ENCODE assay signal across 11 mouse cellular contexts in genomic region chr2:152586926-152587560, GRCm38 (mm10). TPM values are rescaled to one million over a fixed set of nuclear protein-coding genes. Genes with fewer than 3 reads are reported as not detected.
DNase-seq lines count a peak whose midpoint lies in the region; ATAC-seq and TF ChIP-seq lines count a peak whose summit lies in the region.
"Had no signal": no experiment of that assay in that cellular context is flagged by ENCODE, and none has a peak within 500 bp of the region (broad histone marks: within the 10 kb centered on the region; RNA-seq: fewer than 3 reads in every experiment).

No protein-coding gene starts in this region.

- H3K27me3 ChIP-seq in forebrain, postnatal 0 days (ENCODE audit: insufficient read depth, low read length) = no peaks in the 10 kb centered on the region
- H3K27me3 ChIP-seq in forebrain, embryonic 15.5 days = no peaks in the 10 kb centered on the region
- no peaks in the 10 kb centered on the region for H3K27me3 ChIP-seq in liver, embryonic 14.5 days (ENCODE audit: control insufficient read depth, insufficient read depth, low read length)
- H3K27me3 ChIP-seq in liver, embryonic 12.5 days (replicated peaks) = no peaks in the 10 kb centered on the region

- TF ChIP-seq CTCF in forebrain, postnatal 0 days (IDR thresholded peaks at IDR 0.05; ENCODE audit: low read depth) = peak; percentile 34
- TF ChIP-seq CTCF in liver, embryonic 14.5 days (IDR thresholded peaks at IDR 0.05; ENCODE audit: low read depth) = peak; percentile 39

- no peak overlapping the region for H3K4me3 ChIP-seq in forebrain, postnatal 0 days (ENCODE audit: low read depth, low read length)
- no peak overlapping the region for H3K4me3 ChIP-seq in forebrain, embryonic 15.5 days
- no peak overlapping the region for H3K4me3 ChIP-seq in liver, embryonic 14.5 days (ENCODE audit: insufficient read depth in 1 of 2, low read depth in 2 of 2, low read length in 2 of 2)
- H3K4me3 ChIP-seq in liver, embryonic 12.5 days = no peak overlapping the region
- H3K4me3 ChIP-seq: megakaryocyte, embryonic 14.5 days had no signal

- H3K9me3 ChIP-seq in forebrain, postnatal 0 days (ENCODE audit: low read length) = no peaks in the 10 kb centered on the region
- no peaks in the 10 kb centered on the region for H3K9me3 ChIP-seq in forebrain, embryonic 15.5 days
- no peaks in the 10 kb centered on the region for H3K9me3 ChIP-seq in liver, embryonic 14.5 days (ENCODE audit: control insufficient read depth, low read length)
- H3K9me3 ChIP-seq in liver, embryonic 12.5 days (replicated peaks) = no peaks in the 10 kb centered on the region
- H3K9me3 ChIP-seq: megakaryocyte, embryonic 14.5 days had no signal

- no peaks in the 10 kb centered on the region for H3K36me3 ChIP-seq in forebrain, postnatal 0 days (ENCODE audit: insufficient read depth)
- H3K36me3 ChIP-seq in forebrain, embryonic 15.5 days = no peaks in the 10 kb centered on the region
- H3K36me3 ChIP-seq in liver, embryonic 14.5 days (replicated peaks; ENCODE audit: control insufficient read depth, insufficient read depth, low read depth) = no peaks in the 10 kb centered on the region
- H3K36me3 ChIP-seq in liver, embryonic 12.5 days = no peaks in the 10 kb centered on the region

- no peak for ATAC-seq in forebrain, postnatal 0 days
- ATAC-seq in forebrain, embryonic 15.5 days (replicated peaks) = no peak
- no peak for ATAC-seq in liver, embryonic 14.5 days (ENCODE audit: insufficient read depth)
- no peak for ATAC-seq in liver, embryonic 12.5 days
- ATAC-seq in cerebellum, adult (ENCODE audit: insufficient number of reproducible peaks, low FRiP score, low TSS enrichment) = no peak

- no peak for DNase-seq in forebrain, postnatal 0 days
- no peak for DNase-seq in liver, embryonic 14.5 days (ENCODE audit: low read depth in 3 of 3, low spot score in 3 of 3)
- peak; percentile 50 for DNase-seq in NIH3T3 (ENCODE audit: low read depth)
- peak; percentile 36 for DNase-seq in kidney, postnatal 10 days
- no peak for DNase-seq in Muller cell, postnatal 12 days (ENCODE audit: inconsistent ontology term)

- H3K9ac ChIP-seq in forebrain, postnatal 0 days = no peak overlapping the region
- H3K9ac ChIP-seq in forebrain, embryonic 15.5 days (replicated peaks) = no peak overlapping the region
- no peak overlapping the region for H3K9ac ChIP-seq in liver, embryonic 14.5 days (replicated peaks)
- no peak overlapping the region for H3K9ac ChIP-seq in liver, embryonic 12.5 days

- H3K4me1 ChIP-seq in forebrain, postnatal 0 days (ENCODE audit: insufficient read depth) = no peaks in the 10 kb centered on the region
- no peaks in the 10 kb centered on the region; the same call in 1 of the 2 replicates for H3K4me1 ChIP-seq in forebrain, embryonic 15.5 days
- no peaks in the 10 kb centered on the region for H3K4me1 ChIP-seq in liver, embryonic 14.5 days (replicated peaks; ENCODE audit: control insufficient read depth in 2 of 2, insufficient read depth in 2 of 2, low read length in 1 of 2)
- 0 out of 2 replicates have a peak, but pooled peaks cover 6% of the 10 kb centered on the region for H3K4me1 ChIP-seq in liver, embryonic 12.5 days

- H3K27ac ChIP-seq in forebrain, postnatal 0 days (ENCODE audit: low read depth, low read length) = no peak overlapping the region
- H3K27ac ChIP-seq in forebrain, embryonic 15.5 days (replicated peaks) = no peak overlapping the region
- no peak overlapping the region for H3K27ac ChIP-seq in liver, embryonic 14.5 days
- no peak overlapping the region for H3K27ac ChIP-seq in liver, embryonic 12.5 days

- WGBS in forebrain, postnatal 0 days = 69% methylated on average over 4 of the region's 4 CpGs
- 75% methylated on average over 4 of the region's 4 CpGs for WGBS in forebrain, embryonic 15.5 days
- 47% methylated on average over 4 of the region's 4 CpGs for WGBS in liver, embryonic 14.5 days (ENCODE audit: insufficient replicate concordance)
- WGBS in liver, embryonic 12.5 days (ENCODE audit: insufficient replicate concordance) = 58% methylated on average over 4 of the region's 4 CpGs

- H3K4me2 ChIP-seq in forebrain, postnatal 0 days (ENCODE audit: low read depth) = no peak overlapping the region
- no peak overlapping the region for H3K4me2 ChIP-seq in forebrain, embryonic 15.5 days (replicated peaks)
- H3K4me2 ChIP-seq in liver, embryonic 14.5 days (ENCODE audit: low read depth) = no peak overlapping the region
- no peak overlapping the region for H3K4me2 ChIP-seq in liver, embryonic 12.5 days

- no peak for TF ChIP-seq EP300 in liver, embryonic 14.5 days (IDR thresholded peaks at IDR 0.05; ENCODE audit: low read depth)

RNA-seq across cellular contexts. Expression of gene Defb19, which starts 6.9 kb away (rescaled TPM):
- total RNA-seq in forebrain, postnatal 0 days (2014; rRNA removed) = not detected in 2 replicates
- not detected in 2 replicates for polyA plus RNA-seq in forebrain, postnatal 0 days (2015; fragmentation: Nextera tagmentation; extraction: Ambion mirVana)
- not detected in 2 replicates for polyA plus RNA-seq in forebrain, embryonic 15.5 days (2015; fragmentation: Nextera tagmentation; extraction: Ambion mirVana)
- polyA plus RNA-seq in liver, embryonic 14.5 days (2012; rRNA removed) = not detected in 2 replicates
- not detected in 2 replicates for polyA plus RNA-seq in liver, embryonic 14.5 days (2014; fragmentation: Nextera tagmentation; extraction: Ambion mirVana)
- polyA plus RNA-seq in liver, embryonic 12.5 days (2016; fragmentation: Nextera tagmentation; extraction: Ambion mirVana) = not detected in 2 replicates
- polyA plus RNA-seq: intestine, embryonic 14.5 days; stomach, embryonic 14.5 days had no signal

RNA-seq across cellular contexts. Expression of gene Defb45, which starts 12.2 kb away (rescaled TPM):
- total RNA-seq in forebrain, postnatal 0 days (2014; rRNA removed) = not detected in 2 replicates
- not detected in 2 replicates for polyA plus RNA-seq in forebrain, postnatal 0 days (2015; fragmentation: Nextera tagmentation; extraction: Ambion mirVana)
- not detected in 2 replicates for polyA plus RNA-seq in forebrain, embryonic 15.5 days (2015; fragmentation: Nextera tagmentation; extraction: Ambion mirVana)
- not detected in 2 replicates for polyA plus RNA-seq in liver, embryonic 14.5 days (2012; rRNA removed)
- polyA plus RNA-seq in liver, embryonic 14.5 days (2014; fragmentation: Nextera tagmentation; extraction: Ambion mirVana) = not detected in 2 replicates
- polyA plus RNA-seq in liver, embryonic 12.5 days (2016; fragmentation: Nextera tagmentation; extraction: Ambion mirVana) = not detected in 2 replicates
- polyA plus RNA-seq: intestine, embryonic 14.5 days; stomach, embryonic 14.5 days had no signal

RNA-seq across cellular contexts. Expression of gene Defb21, which starts 14.5 kb away (rescaled TPM):
- total RNA-seq in forebrain, postnatal 0 days (2014; rRNA removed) = not detected in 2 replicates
- not detected in 2 replicates for polyA plus RNA-seq in forebrain, postnatal 0 days (2015; fragmentation: Nextera tagmentation; extraction: Ambion mirVana)
- not detected in 2 replicates for polyA plus RNA-seq in forebrain, embryonic 15.5 days (2015; fragmentation: Nextera tagmentation; extraction: Ambion mirVana)
- not detected in 2 replicates for polyA plus RNA-seq in liver, embryonic 14.5 days (2012; rRNA removed)
- polyA plus RNA-seq in liver, embryonic 14.5 days (2014; fragmentation: Nextera tagmentation; extraction: Ambion mirVana) = not detected in 2 replicates
- polyA plus RNA-seq in liver, embryonic 12.5 days (2016; fragmentation: Nextera tagmentation; extraction: Ambion mirVana) = not detected in 2 replicates
- polyA plus RNA-seq: intestine, embryonic 14.5 days; stomach, embryonic 14.5 days had no signal

RNA-seq across cellular contexts. Expression of gene Defb36, which starts 17.1 kb away (rescaled TPM):
- total RNA-seq in forebrain, postnatal 0 days (2014; rRNA removed) = not detected in 2 replicates
- polyA plus RNA-seq in forebrain, postnatal 0 days (2015; fragmentation: Nextera tagmentation; extraction: Ambion mirVana) = not detected in 2 replicates
- not detected in 2 replicates for polyA plus RNA-seq in forebrain, embryonic 15.5 days (2015; fragmentation: Nextera tagmentation; extraction: Ambion mirVana)
- polyA plus RNA-seq in liver, embryonic 14.5 days (2012; rRNA removed) = not detected in 2 replicates
- not detected in 2 replicates for polyA plus RNA-seq in liver, embryonic 14.5 days (2014; fragmentation: Nextera tagmentation; extraction: Ambion mirVana)
- polyA plus RNA-seq in liver, embryonic 12.5 days (2016; fragmentation: Nextera tagmentation; extraction: Ambion mirVana) = not detected in 2 replicates
- polyA plus RNA-seq: intestine, embryonic 14.5 days; stomach, embryonic 14.5 days had no signal

RNA-seq across cellular contexts. Expression of gene Gm17416, which starts 17.9 kb away (rescaled TPM):
- total RNA-seq in forebrain, postnatal 0 days (2014; rRNA removed) = not detected in 2 replicates
- not detected in 2 replicates for polyA plus RNA-seq in forebrain, postnatal 0 days (2015; fragmentation: Nextera tagmentation; extraction: Ambion mirVana)
- not detected in 2 replicates for polyA plus RNA-seq in forebrain, embryonic 15.5 days (2015; fragmentation: Nextera tagmentation; extraction: Ambion mirVana)
- not detected in 2 replicates for polyA plus RNA-seq in liver, embryonic 14.5 days (2012; rRNA removed)
- polyA plus RNA-seq in liver, embryonic 14.5 days (2014; fragmentation: Nextera tagmentation; extraction: Ambion mirVana) = not detected in 2 replicates
- polyA plus RNA-seq in liver, embryonic 12.5 days (2016; fragmentation: Nextera tagmentation; extraction: Ambion mirVana) = not detected in 2 replicates
- polyA plus RNA-seq: intestine, embryonic 14.5 days; stomach, embryonic 14.5 days had no signal

Comparison
In these comparisons a context has a peak if more than half of its experiments do, and no peak if none do; other contexts are left out.
1. DNase-seq: peak in NIH3T3 (single experiment) and kidney, postnatal 10 days (single experiment); none in forebrain, postnatal 0 days (single experiment), liver, embryonic 14.5 days (0 of 3) and Muller cell, postnatal 12 days (single experiment).